8 mouse cellular contexts compared by ENCODE assay signal in the genomic region with DNA sequence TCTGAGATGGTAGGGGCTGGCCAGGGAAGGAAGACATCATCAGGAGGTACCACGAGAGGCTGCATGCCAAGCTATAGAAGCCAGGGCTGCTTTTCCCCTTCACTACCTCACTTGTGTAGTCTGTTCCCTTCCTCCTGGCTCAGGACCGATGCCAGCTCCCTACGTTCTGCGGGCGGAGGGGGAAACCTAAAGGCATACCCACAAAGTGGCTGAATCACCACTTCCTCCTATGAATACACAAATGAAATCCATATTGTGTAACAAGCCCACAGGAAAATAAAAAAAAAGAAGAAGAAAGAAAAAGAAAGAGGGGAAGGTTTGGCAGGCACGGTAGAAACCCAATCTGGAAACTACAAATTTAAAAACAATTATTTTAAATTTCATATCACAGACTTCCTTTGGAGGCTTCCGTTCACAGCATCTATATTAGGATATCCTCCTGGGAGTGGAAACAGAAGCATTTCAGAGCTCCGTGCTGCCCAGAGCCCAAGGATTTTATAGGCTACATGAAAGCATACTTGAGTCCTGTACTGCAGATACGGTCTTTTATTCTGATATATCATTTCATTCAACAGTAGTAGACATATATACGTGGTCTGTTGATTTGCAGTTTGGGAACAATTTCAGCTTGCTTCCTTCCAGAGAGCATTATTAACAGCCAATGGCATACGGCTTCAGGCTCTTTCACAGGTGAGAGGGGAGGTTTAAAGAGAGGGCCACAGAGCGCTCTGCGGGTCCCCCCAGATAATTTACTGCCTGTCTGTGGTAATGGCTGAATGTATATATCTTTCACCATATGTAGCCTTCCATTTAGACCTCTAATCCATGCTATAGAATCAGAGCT.
DNase-seq lines count a peak whose midpoint lies in the region; ATAC-seq and TF ChIP-seq lines count a peak whose summit lies in the region.

No protein-coding gene starts in this region.

- H3K9ac ChIP-seq in forebrain, embryonic 16.5 days (replicated peaks; ENCODE audit: low read depth, low read length) = no peak overlapping the region

- no peaks in the 10 kb centered on the region for H3K4me1 ChIP-seq in heart, embryonic 10.5 days
- H3K4me1 ChIP-seq in midbrain, embryonic 10.5 days = peaks cover 19% of the 10 kb centered on the region
- H3K4me1 ChIP-seq in forebrain, embryonic 16.5 days (replicated peaks; ENCODE audit: control insufficient read depth, insufficient read depth, low read length) = 0 out of 2 replicates have a peak, but pooled peaks cover 6% of the 10 kb centered on the region

- H3K36me3 ChIP-seq in heart, embryonic 10.5 days = no peaks in the 10 kb centered on the region
- H3K36me3 ChIP-seq in midbrain, embryonic 10.5 days = no peaks in the 10 kb centered on the region
- H3K36me3 ChIP-seq in forebrain, embryonic 16.5 days (ENCODE audit: control insufficient read depth, insufficient read depth) = no peaks in the 10 kb centered on the region

- 0 out of 2 replicates have a peak, but pooled peaks have one; percentile 22 for ATAC-seq in megakaryocyte-erythroid progenitor cell, adult 5-6 weeks (replicated peaks; ENCODE audit: low FRiP score, low TSS enrichment, poor library complexity, severe bottlenecking)
- ATAC-seq in erythroid progenitor cell, adult 5-6 weeks (replicated peaks; ENCODE audit: low FRiP score, poor library complexity, severe bottlenecking) = no peak
- no peak for ATAC-seq in forebrain, embryonic 16.5 days

- peak; percentile 7 to 16 for DNase-seq in heart, adult 18-20 months
- DNase-seq in heart, embryonic 10.5 days (ENCODE audit: low spot score) = no peak
- peak; percentile 18 for DNase-seq in fibroblast of lung, adult 2 months (ENCODE audit: low read depth)
- DNase-seq in left cerebral cortex, adult 2 months (ENCODE audit: extremely low spot score in 1 of 2, low spot score in 2 of 2) = peak; percentile 48 to 79
- no peak for DNase-seq in midbrain, embryonic 10.5 days (ENCODE audit: low spot score)

- no peak overlapping the region for H3K4me2 ChIP-seq in forebrain, embryonic 16.5 days (ENCODE audit: low read length)

- no peak overlapping the region for H3K4me3 ChIP-seq in heart, embryonic 10.5 days
- H3K4me3 ChIP-seq in left cerebral cortex, adult 2 months = peak overlapping the region; percentile 16
- no peak overlapping the region for H3K4me3 ChIP-seq in midbrain, embryonic 10.5 days
- no peak overlapping the region for H3K4me3 ChIP-seq in forebrain, embryonic 16.5 days (replicated peaks; ENCODE audit: low read length)

- no peaks in the 10 kb centered on the region for H3K27me3 ChIP-seq in heart, embryonic 10.5 days (ENCODE audit: insufficient read depth, poor library complexity, severe bottlenecking)
- H3K27me3 ChIP-seq in midbrain, embryonic 10.5 days (ENCODE audit: low read depth, poor library complexity, severe bottlenecking) = no peaks in the 10 kb centered on the region
- no peaks in the 10 kb centered on the region for H3K27me3 ChIP-seq in forebrain, embryonic 16.5 days (replicated peaks; ENCODE audit: control insufficient read depth, insufficient read depth, low read length)

- intact Hi-C loops in left cerebral cortex, adult 2 months (cut with DNase I) = loop anchor here (2.0 to 5.0 kb wide), 3 partner anchors 32 to 214 kb away; no protein-coding TSS in a partner anchor

- no peak overlapping the region for H3K27ac ChIP-seq in heart, embryonic 10.5 days
- H3K27ac ChIP-seq in left cerebral cortex, adult 2 months = peak overlapping the region; percentile 37
- no peak overlapping the region for H3K27ac ChIP-seq in midbrain, embryonic 10.5 days (replicated peaks)
- H3K27ac ChIP-seq in forebrain, embryonic 16.5 days (ENCODE audit: low read length) = no peak overlapping the region

- no peak for TF ChIP-seq CTCF in left cerebral cortex, adult 2 months (IDR thresholded peaks at IDR 0.05)

- H3K9me3 ChIP-seq in heart, embryonic 10.5 days = no peaks in the 10 kb centered on the region
- 0 out of 2 replicates have a peak, but pooled peaks cover 2% of the 10 kb centered on the region for H3K9me3 ChIP-seq in midbrain, embryonic 10.5 days (replicated peaks)
- no peaks in the 10 kb centered on the region for H3K9me3 ChIP-seq in forebrain, embryonic 16.5 days (ENCODE audit: control insufficient read depth, low read length)

- WGBS in heart, embryonic 10.5 days = 81% methylated on average over 13 of the region's 13 CpGs
- 87% methylated on average over 13 of the region's 13 CpGs for WGBS in midbrain, embryonic 10.5 days
- WGBS in forebrain, embryonic 16.5 days = 61% methylated on average over 13 of the region's 13 CpGs

Comparison
In these comparisons a context has a peak if more than half of its experiments do, and no peak if none do; other contexts are left out.
1. DNase-seq: peak in heart, adult 18-20 months (2 of 2), fibroblast of lung, adult 2 months (single experiment) and left cerebral cortex, adult 2 months (2 of 2); none in heart, embryonic 10.5 days (single experiment) and midbrain, embryonic 10.5 days (single experiment).